Mouse (Mus musculus) right cerebral cortex, postnatal 4 days (tissue): ENCODE measurements around the gene C2cd5.

Experiments used
- DNase-seq: peaks from one replicate; pipeline ENCODE4 v3.0.0-alpha.2; 2022

C2cd5 gene

DNA sequence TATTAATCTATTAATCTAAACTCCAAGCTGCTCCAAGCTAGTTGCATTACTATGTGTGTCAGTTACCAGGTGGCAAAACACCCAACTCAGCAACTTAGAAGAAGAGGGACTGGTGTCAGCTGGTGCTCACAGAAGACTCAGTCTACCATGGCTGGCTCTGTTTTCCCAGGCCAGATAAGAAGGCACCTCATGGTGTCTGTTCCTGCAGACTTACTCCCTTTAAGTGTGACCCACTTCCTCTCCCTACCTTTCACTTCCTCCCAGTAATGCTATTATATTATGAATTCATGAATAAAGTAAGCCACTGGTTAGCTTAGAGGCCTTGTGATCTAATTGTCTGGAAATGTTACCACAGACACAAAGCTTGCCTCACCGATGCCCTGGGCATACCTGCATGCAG is 132.5 kb downstream of the C2cd5 start:
- DNase-seq = no peak

- DNase-seq = peak; percentile 82
Observed at GRCm38 (mm10) chr6:142964531-142965385, 135.2 kb downstream of the C2cd5 start.

DNA sequence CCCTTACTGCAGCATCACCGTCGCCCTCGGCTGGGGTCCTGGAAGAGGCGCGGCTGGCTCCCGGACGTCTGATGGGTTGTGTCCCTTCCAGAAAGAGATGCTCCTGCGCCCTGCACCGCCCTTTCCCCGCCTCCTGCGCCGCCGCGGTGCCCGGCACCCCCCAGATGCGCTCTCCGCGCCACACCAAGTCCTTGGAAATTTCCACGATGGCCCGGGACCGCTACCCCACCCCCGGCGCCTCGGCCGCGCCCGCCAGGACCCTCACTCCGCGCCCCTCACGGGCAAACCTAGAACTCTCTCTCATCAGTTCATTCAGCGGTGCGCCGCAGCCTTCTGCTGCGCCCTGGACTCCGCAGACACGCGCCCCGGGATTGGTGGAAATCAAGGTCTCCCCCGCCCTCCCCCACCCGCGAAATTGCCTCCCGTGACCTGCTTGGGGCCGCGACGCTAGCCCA is 135.8 kb downstream of the C2cd5 start, which contains the start of gene St8sia1:
Gene St8sia1 (minus strand): TSS at position 377 of the 455 bp plus-strand sequence.
- DNase-seq = peak; percentile 64

- peak; percentile 28 for DNase-seq
Observed at GRCm38 (mm10) chr6:142963480-142964075, 136.4 kb downstream of the C2cd5 start.

GRCm38 (mm10) chr6:142962881-142963280 is 137.1 kb downstream of the C2cd5 start:
- no peak for DNase-seq

GRCm38 (mm10) chr6:142962476-142962875 is 137.5 kb downstream of the C2cd5 start:
- DNase-seq = no peak

DNA sequence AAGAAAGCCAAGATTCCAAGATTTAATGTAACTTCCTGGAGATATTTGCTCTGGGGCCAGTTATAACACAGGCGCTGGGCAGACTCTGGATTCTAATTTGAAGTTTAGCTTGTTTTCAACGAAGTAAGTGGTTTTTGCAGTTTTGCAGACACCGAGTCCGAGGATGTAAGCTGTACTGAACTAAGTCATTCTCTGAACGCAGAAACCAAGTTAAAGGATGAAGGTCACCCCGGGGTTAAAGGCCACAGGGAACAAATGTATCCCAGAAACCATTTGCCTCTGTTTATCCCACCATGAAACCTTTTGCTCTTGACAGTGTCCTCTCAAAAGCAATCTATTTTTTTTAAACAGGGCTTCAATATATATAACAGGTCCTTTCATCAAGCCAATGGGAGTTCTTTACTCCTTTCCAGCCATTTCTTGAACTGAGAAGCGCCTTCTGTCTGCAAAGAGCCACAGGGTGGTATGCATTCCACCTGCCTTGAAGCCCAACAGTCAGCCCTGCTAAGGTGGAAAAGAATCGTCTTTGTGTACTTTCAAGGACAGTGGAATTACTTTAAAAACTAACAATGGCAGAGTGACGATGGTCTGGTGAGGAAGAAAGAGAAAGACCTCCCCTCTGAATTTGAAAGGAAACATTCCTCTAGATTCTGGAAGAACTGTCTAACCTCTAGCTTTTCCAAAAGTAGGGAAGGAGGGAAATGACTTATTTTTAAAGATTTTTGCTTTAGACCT is 138.1 kb downstream of the C2cd5 start:
- DNase-seq = no peak
